In genomic region chr6:114919670-114920313, GRCm38 (mm10) we compare ENCODE assay signal across 8 mouse cellular contexts. TPM values are rescaled to one million over a fixed set of nuclear protein-coding genes. Genes with fewer than 3 reads are reported as not detected.
DNase-seq lines count a peak whose midpoint lies in the region; ATAC-seq and TF ChIP-seq lines count a peak whose summit lies in the region.

No protein-coding gene starts in this region.

- peak overlapping the region; percentile 76 for H3K4me3 ChIP-seq in heart, embryonic 15.5 days
- H3K4me3 ChIP-seq in limb, embryonic 14.5 days (replicated peaks; ENCODE audit: low read length), result peak overlapping the region; percentile 56
- H3K4me3 ChIP-seq in neural tube, embryonic 15.5 days (replicated peaks), result peak overlapping the region; percentile 45

- 12% methylated on average over 9 of the region's 9 CpGs for WGBS in heart, embryonic 15.5 days
- WGBS in limb, embryonic 14.5 days, result 6% methylated on average over 9 of the region's 9 CpGs
- WGBS in neural tube, embryonic 15.5 days, result 27% methylated on average over 9 of the region's 9 CpGs

- H3K27ac ChIP-seq in heart, embryonic 15.5 days, result peak overlapping the region; percentile 88
- H3K27ac ChIP-seq in limb, embryonic 14.5 days (replicated peaks; ENCODE audit: low read depth, low read length), result peak overlapping the region; percentile 85
- H3K27ac ChIP-seq in neural tube, embryonic 15.5 days (replicated peaks), result peak overlapping the region; percentile 70; the same call in 1 of the 2 replicates

- H3K9me3 ChIP-seq in heart, embryonic 15.5 days (replicated peaks), result no peaks in the 10 kb centered on the region
- H3K9me3 ChIP-seq in limb, embryonic 14.5 days (ENCODE audit: control insufficient read depth, low read length), result no peaks in the 10 kb centered on the region
- H3K9me3 ChIP-seq in neural tube, embryonic 15.5 days (replicated peaks), result no peaks in the 10 kb centered on the region

- no peak for TF ChIP-seq POLR2A in limb, embryonic 14.5 days (IDR thresholded peaks at IDR 0.05; ENCODE audit: borderline replicate concordance, extremely low read depth, insufficient read depth, insufficient read length)

- peak; percentile 51 for DNase-seq in thymus, postnatal 4 days
- no peak for DNase-seq in thymus, postnatal 25 days
- DNase-seq in limb, embryonic 14.5 days (ENCODE audit: low spot score), result no peak
- no peak for DNase-seq in ovary, postnatal 10 days (ENCODE audit: low spot score)
- no peak for DNase-seq in left cerebral cortex, adult 9 months (ENCODE audit: low spot score in 2 of 2)
- DNase-seq in gastrocnemius, postnatal 4 days (ENCODE audit: low spot score in 2 of 2), result no peak

- no peaks in the 10 kb centered on the region for H3K36me3 ChIP-seq in heart, embryonic 15.5 days
- peaks cover 4% of the 10 kb centered on the region for H3K36me3 ChIP-seq in limb, embryonic 14.5 days (ENCODE audit: control insufficient read depth, insufficient read depth, low read length)
- no peaks in the 10 kb centered on the region for H3K36me3 ChIP-seq in neural tube, embryonic 15.5 days

- H3K4me1 ChIP-seq in heart, embryonic 15.5 days (replicated peaks), result peaks cover 49% of the 10 kb centered on the region
- peaks cover 48% of the 10 kb centered on the region for H3K4me1 ChIP-seq in limb, embryonic 14.5 days (ENCODE audit: control insufficient read depth, insufficient read depth, low read length)
- peaks cover 68% of the 10 kb centered on the region for H3K4me1 ChIP-seq in neural tube, embryonic 15.5 days

- no peak for ATAC-seq in heart, embryonic 15.5 days (replicated peaks; ENCODE audit: insufficient number of reproducible peaks, insufficient read depth, low FRiP score, low read depth)
- ATAC-seq in limb, embryonic 14.5 days (ENCODE audit: low FRiP score, low read depth), result no peak
- ATAC-seq in neural tube, embryonic 15.5 days (ENCODE audit: low FRiP score), result no peak

- peak overlapping the region; percentile 88 for H3K9ac ChIP-seq in heart, embryonic 15.5 days
- peak overlapping the region; percentile 81 for H3K9ac ChIP-seq in limb, embryonic 14.5 days (ENCODE audit: low read depth, low read length, severe bottlenecking)
- H3K9ac ChIP-seq in neural tube, embryonic 15.5 days (replicated peaks), result peak overlapping the region; percentile 42

- H3K27me3 ChIP-seq in heart, embryonic 15.5 days, result no peaks in the 10 kb centered on the region
- H3K27me3 ChIP-seq in limb, embryonic 14.5 days (ENCODE audit: control insufficient read depth, insufficient read depth, low read length), result no peaks in the 10 kb centered on the region
- no peaks in the 10 kb centered on the region for H3K27me3 ChIP-seq in neural tube, embryonic 15.5 days (replicated peaks)

- peak overlapping the region; percentile 69 for H3K4me2 ChIP-seq in heart, embryonic 15.5 days
- peak overlapping the region; percentile 88 for H3K4me2 ChIP-seq in limb, embryonic 14.5 days (replicated peaks; ENCODE audit: low read depth, low read length, severe bottlenecking)
- H3K4me2 ChIP-seq in neural tube, embryonic 15.5 days, result peak overlapping the region; percentile 60

RNA-seq across cellular contexts. Expression of gene Vgll4, which starts 50.0 kb away (rescaled TPM):
- 65.4 and 69.6 TPM in 2 replicates for polyA plus RNA-seq in heart, embryonic 15.5 days (2015; fragmentation: Nextera tagmentation; extraction: Ambion mirVana)
- 70.1 and 91.7 TPM in 2 replicates for polyA plus RNA-seq in limb, embryonic 14.5 days (2012; rRNA removed)
- polyA plus RNA-seq in limb, embryonic 14.5 days (2014; fragmentation: Nextera tagmentation; extraction: Ambion mirVana), result 103 and 113 TPM in 2 replicates
- 51.4 and 64.5 TPM in 2 replicates for polyA plus RNA-seq in neural tube, embryonic 15.5 days (2015; fragmentation: Nextera tagmentation; extraction: Ambion mirVana)
- total RNA-seq in gastrocnemius, postnatal 4 days (2021), result 10 to 100 TPM; 42.2 to 48.2 TPM
